In the genomic region with DNA sequence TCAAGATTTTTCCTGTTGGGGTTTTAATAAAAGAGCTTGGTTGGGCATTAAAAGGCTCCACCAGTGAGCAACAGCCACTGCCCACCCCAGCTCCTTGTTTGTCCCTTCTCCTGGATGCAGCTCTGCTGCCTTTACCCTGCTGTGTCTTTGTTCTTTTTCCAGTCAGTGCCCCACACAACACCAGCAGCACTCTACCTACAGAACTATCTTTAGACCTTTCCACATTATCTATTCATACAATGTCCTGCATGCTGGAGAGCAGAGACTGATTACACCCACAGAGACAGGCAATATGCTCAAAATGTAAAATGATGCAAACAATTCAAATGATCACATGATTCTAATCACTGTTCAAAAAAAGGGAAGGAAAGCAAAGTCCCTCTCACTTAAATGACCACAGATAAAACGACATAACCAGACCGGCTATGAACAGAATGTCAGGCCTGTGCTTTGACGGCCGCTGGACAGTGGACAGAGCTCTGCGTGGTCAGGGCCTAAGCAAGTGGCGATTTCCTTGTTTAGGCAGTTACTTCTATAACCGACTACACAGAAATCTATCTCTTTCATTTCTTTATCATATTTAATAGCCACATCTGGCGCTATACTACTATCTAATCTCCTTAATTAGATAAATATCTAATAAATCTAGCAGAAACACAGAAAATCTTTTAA, we compare ENCODE assay signal across 11 mouse cellular contexts. TPM values are rescaled to one million over a fixed set of nuclear protein-coding genes. Genes with fewer than 3 reads are reported as not detected.
DNase-seq lines count a peak whose midpoint lies in the region; ATAC-seq lines count a peak whose summit lies in the region.
"Had no signal": no experiment of that assay in that cellular context is flagged by ENCODE, and none has a peak within 500 bp of the region (broad histone marks: within the 10 kb centered on the region; RNA-seq: fewer than 3 reads in every experiment).

No protein-coding gene starts in this region.

- WGBS in heart, embryonic 13.5 days, result 39% methylated on average over 8 of the region's 8 CpGs
- 61% methylated on average over 8 of the region's 8 CpGs for WGBS in midbrain, embryonic 11.5 days
- 72% methylated on average over 8 of the region's 8 CpGs for WGBS in midbrain, embryonic 10.5 days
- 68% methylated on average over 8 of the region's 8 CpGs for WGBS in neural tube, embryonic 15.5 days

- H3K36me3 ChIP-seq in heart, embryonic 13.5 days, result peaks cover 3% of the 10 kb centered on the region; the same call in 1 of the 2 replicates
- H3K36me3 ChIP-seq in midbrain, embryonic 11.5 days (ENCODE audit: control insufficient read depth, insufficient read depth, low read length), result no peaks in the 10 kb centered on the region
- no peaks in the 10 kb centered on the region for H3K36me3 ChIP-seq in midbrain, embryonic 10.5 days
- no peaks in the 10 kb centered on the region for H3K36me3 ChIP-seq in neural tube, embryonic 15.5 days

- no peak overlapping the region for H3K4me3 ChIP-seq in heart, embryonic 13.5 days
- H3K4me3 ChIP-seq in midbrain, embryonic 11.5 days (ENCODE audit: low read depth, low read length), result no peak overlapping the region
- H3K4me3 ChIP-seq in midbrain, embryonic 10.5 days, result no peak overlapping the region
- no peak overlapping the region for H3K4me3 ChIP-seq in neural tube, embryonic 15.5 days (replicated peaks)

- no peak for ATAC-seq in heart, embryonic 13.5 days (ENCODE audit: extremely low read depth, insufficient number of reproducible peaks, low FRiP score, low TSS enrichment)
- ATAC-seq in midbrain, embryonic 11.5 days (ENCODE audit: low FRiP score), result no peak
- peak; percentile 25; the same call in 1 of the 2 replicates for ATAC-seq in granulocyte monocyte progenitor cell, adult 5-6 weeks (replicated peaks; ENCODE audit: poor library complexity, severe bottlenecking)
- no peak for ATAC-seq in neural tube, embryonic 15.5 days (ENCODE audit: low FRiP score)

- intact Hi-C loops in left cerebral cortex, postnatal 36 days (cut with DNase I), result no loop called here

- peak overlapping the region; percentile 30 for H3K4me2 ChIP-seq in heart, embryonic 13.5 days
- no peak overlapping the region for H3K4me2 ChIP-seq in midbrain, embryonic 11.5 days
- H3K4me2 ChIP-seq in neural tube, embryonic 15.5 days, result no peak overlapping the region

- H3K27ac ChIP-seq in heart, embryonic 13.5 days (replicated peaks), result peak overlapping the region; percentile 84
- no peak overlapping the region for H3K27ac ChIP-seq in midbrain, embryonic 11.5 days (ENCODE audit: low read depth, low read length)
- H3K27ac ChIP-seq in midbrain, embryonic 10.5 days (replicated peaks), result no peak overlapping the region; the same call in 1 of the 2 replicates
- H3K27ac ChIP-seq in neural tube, embryonic 15.5 days (replicated peaks), result 0 out of 2 replicates have a peak overlapping the region, but pooled peaks have one; percentile 28
- H3K27ac ChIP-seq: stomach, postnatal 0 days had no signal

- peak overlapping the region; percentile 47 for H3K9ac ChIP-seq in heart, embryonic 13.5 days
- peak overlapping the region; percentile 36; the same call in 1 of the 2 replicates for H3K9ac ChIP-seq in midbrain, embryonic 11.5 days (ENCODE audit: low read length)
- no peak overlapping the region for H3K9ac ChIP-seq in neural tube, embryonic 15.5 days (replicated peaks)

- H3K27me3 ChIP-seq in heart, embryonic 13.5 days (replicated peaks), result no peaks in the 10 kb centered on the region
- H3K27me3 ChIP-seq in midbrain, embryonic 11.5 days (ENCODE audit: control insufficient read depth, insufficient read depth, low read length), result no peaks in the 10 kb centered on the region
- H3K27me3 ChIP-seq in midbrain, embryonic 10.5 days (ENCODE audit: low read depth, poor library complexity, severe bottlenecking), result no peaks in the 10 kb centered on the region
- no peaks in the 10 kb centered on the region for H3K27me3 ChIP-seq in neural tube, embryonic 15.5 days (replicated peaks)

- DNase-seq in heart, adult 8-10 months (ENCODE audit: low spot score), result no peak
- DNase-seq in midbrain, embryonic 11.5 days (ENCODE audit: low spot score, missing footprints), result no peak
- DNase-seq in midbrain, embryonic 10.5 days (ENCODE audit: low spot score), result no peak
- no peak for DNase-seq in adrenal gland, adult 18-20 months (ENCODE audit: low spot score in 2 of 2)
- DNase-seq in left cerebral cortex, postnatal 36 days (ENCODE audit: low spot score in 2 of 2), result no peak
- DNase-seq: kidney, adult 8-10 months; lung, adult 2 months had no signal

- H3K4me1 ChIP-seq in heart, embryonic 13.5 days, result peaks cover 16% of the 10 kb centered on the region
- no peaks in the 10 kb centered on the region for H3K4me1 ChIP-seq in midbrain, embryonic 11.5 days (ENCODE audit: control insufficient read depth, insufficient read depth, low read length)
- H3K4me1 ChIP-seq in midbrain, embryonic 10.5 days, result peaks cover 11% of the 10 kb centered on the region
- H3K4me1 ChIP-seq in neural tube, embryonic 15.5 days, result peaks cover 8% of the 10 kb centered on the region; the same call in 1 of the 2 replicates

- no peaks in the 10 kb centered on the region for H3K9me3 ChIP-seq in heart, embryonic 13.5 days
- H3K9me3 ChIP-seq in midbrain, embryonic 11.5 days (ENCODE audit: control insufficient read depth, low read length), result no peaks in the 10 kb centered on the region
- no peaks in the 10 kb centered on the region for H3K9me3 ChIP-seq in midbrain, embryonic 10.5 days (replicated peaks)
- H3K9me3 ChIP-seq in neural tube, embryonic 15.5 days (replicated peaks), result no peaks in the 10 kb centered on the region

RNA-seq across cellular contexts. Expression of gene Dcaf17, which starts 35.3 kb away (rescaled TPM):
- 17.7 and 18.7 TPM in 2 replicates for polyA plus RNA-seq in heart, embryonic 13.5 days (2015; fragmentation: Nextera tagmentation; extraction: Ambion mirVana)
- 1 to 10 TPM; 3.5 to 5.3 (median 4.3) TPM for total RNA-seq in heart, adult 8-10 months (2022)
- 40.5 and 43.4 TPM in 2 replicates for polyA plus RNA-seq in midbrain, embryonic 11.5 days (2014; fragmentation: Nextera tagmentation; extraction: Ambion mirVana)
- 43.3 and 46.2 TPM in 2 replicates for polyA plus RNA-seq in midbrain, embryonic 10.5 days (2016; fragmentation: Nextera tagmentation; extraction: Ambion mirVana)
- 11.3 and 14.7 TPM in 2 replicates for total RNA-seq in granulocyte monocyte progenitor cell, adult 5-6 weeks (2014; fragmentation: Nextera tagmentation)
- 13.0 and 19.5 TPM in 2 replicates for total RNA-seq in granulocyte monocyte progenitor cell, adult 5-6 weeks (2017)
- 31.0 and 33.3 TPM in 2 replicates for polyA plus RNA-seq in neural tube, embryonic 15.5 days (2015; fragmentation: Nextera tagmentation; extraction: Ambion mirVana)
- 1 to 10 TPM; 7.4 to 9.8 TPM for total RNA-seq in adrenal gland, adult 18-20 months (2021)
- 10 to 100 TPM; 12.8 TPM for total RNA-seq in left cerebral cortex, postnatal 36 days (2021)

RNA-seq across cellular contexts. Expression of gene Mettl8, which starts 35.5 kb away (rescaled TPM):
- polyA plus RNA-seq in heart, embryonic 13.5 days (2015; fragmentation: Nextera tagmentation; extraction: Ambion mirVana), result 9.4 and 9.8 TPM in 2 replicates
- 1 to 10 TPM; 4.0 to 6.1 (median 5.8) TPM for total RNA-seq in heart, adult 8-10 months (2022)
- 22.3 and 22.8 TPM in 2 replicates for polyA plus RNA-seq in midbrain, embryonic 11.5 days (2014; fragmentation: Nextera tagmentation; extraction: Ambion mirVana)
- 20.6 and 21.6 TPM in 2 replicates for polyA plus RNA-seq in midbrain, embryonic 10.5 days (2016; fragmentation: Nextera tagmentation; extraction: Ambion mirVana)
- total RNA-seq in granulocyte monocyte progenitor cell, adult 5-6 weeks (2014; fragmentation: Nextera tagmentation), result 30.9 and 32.7 TPM in 2 replicates
- total RNA-seq in granulocyte monocyte progenitor cell, adult 5-6 weeks (2017), result 22.7 and 23.1 TPM in 2 replicates
- 12.9 and 16.0 TPM in 2 replicates for polyA plus RNA-seq in neural tube, embryonic 15.5 days (2015; fragmentation: Nextera tagmentation; extraction: Ambion mirVana)
- total RNA-seq in adrenal gland, adult 18-20 months (2021), result 10 to 100 TPM; 11.0 to 13.3 TPM
- total RNA-seq in left cerebral cortex, postnatal 36 days (2021), result 10 to 100 TPM; 14.0 to 16.4 TPM

Comparison
In these comparisons a context has a peak if more than half of its experiments do, and no peak if none do; other contexts are left out.
1. H3K27ac ChIP-seq: peak in heart, embryonic 13.5 days (single experiment) and neural tube, embryonic 15.5 days (single experiment); none in midbrain, embryonic 11.5 days (single experiment) and midbrain, embryonic 10.5 days (single experiment).